Mouse (Mus musculus) kidney, postnatal 14 days (tissue): Measurements from ENCODE around the gene Mrps7.

ENCODE experiments used
- DNase-seq: peaks from one replicate; pipeline ENCODE4 v3.0.0; 2022; ENCODE audit warnings: mixed read lengths

Mrps7 gene

GRCm38 (mm10) chr11:115609576-115609975 is 5.9 kb downstream of the Mrps7 start:
- no peak for DNase-seq

DNA sequence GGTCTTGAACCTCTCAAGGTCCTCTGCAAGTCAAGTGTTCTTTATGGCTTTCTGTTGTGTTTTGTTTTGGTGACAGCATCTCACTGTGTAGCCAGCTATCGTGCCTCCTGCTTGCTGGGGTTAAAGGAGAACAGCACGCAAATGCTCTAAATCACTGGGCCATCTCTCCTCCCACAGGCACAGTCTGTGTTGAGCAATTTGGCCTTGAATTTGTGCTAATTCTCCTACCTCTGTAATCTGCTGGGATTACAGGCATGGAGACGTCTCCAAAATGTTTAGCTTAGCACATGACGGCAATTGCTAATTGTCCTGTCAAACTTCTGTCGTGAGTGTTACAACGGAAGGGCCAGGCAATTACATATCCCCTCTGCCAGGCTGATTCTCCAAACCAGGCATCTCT is 7.4 kb downstream of the Mrps7 start:
- no peak for DNase-seq

DNA sequence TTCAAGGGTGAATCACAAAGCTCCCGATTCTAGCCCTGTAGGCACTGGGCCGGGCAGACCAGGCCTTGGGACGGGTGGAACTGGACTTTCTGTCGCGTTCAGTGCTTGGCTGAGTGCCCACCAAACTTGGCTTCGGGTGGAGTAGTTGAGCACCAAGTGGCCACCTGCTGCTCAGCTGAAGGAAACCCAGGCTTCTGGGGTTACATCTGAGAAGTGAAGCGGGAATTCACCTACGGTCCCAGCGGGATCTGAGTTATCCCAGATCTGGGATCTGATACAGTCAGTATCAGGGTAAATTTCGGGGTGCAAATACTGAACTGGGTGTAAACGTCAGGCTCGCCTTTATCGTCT is 8.3 kb downstream of the Mrps7 start:
- peak; percentile 90 for DNase-seq

DNA sequence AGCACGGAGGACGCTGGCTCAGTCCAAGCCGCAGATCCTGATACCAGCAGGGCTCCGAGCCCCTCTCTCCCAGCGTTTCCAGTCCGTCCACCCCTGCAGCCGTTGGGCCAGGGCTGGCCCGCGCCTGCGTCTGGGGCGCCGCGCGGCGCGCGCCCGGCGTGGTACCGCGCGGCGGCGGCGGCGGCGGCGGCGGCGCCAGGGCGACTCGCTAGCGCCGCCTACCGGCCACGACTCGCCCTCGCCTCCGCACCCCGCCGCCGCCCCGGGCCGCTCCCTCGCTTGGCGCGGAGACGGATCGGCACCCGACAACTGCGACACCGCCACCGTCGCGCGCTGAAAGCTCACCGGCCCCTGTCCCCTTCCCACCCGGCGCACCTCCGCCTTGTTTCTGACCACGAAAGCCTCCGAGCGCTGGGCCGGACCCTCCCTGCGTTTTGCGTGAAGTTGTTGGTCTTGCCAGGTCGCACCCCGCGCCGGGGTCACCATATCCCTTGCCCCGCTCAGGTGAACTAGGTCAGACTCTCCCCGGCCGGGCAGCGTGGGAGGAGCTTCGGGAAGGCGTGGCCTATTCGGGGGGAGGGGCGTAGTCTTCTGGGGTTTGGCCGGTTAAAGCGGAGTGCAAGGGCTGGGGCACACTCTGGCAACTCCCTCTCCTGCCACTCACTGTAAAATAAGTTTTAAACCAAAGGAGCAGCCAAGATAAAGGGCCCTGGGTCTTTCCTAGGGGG is 8.8 kb downstream of the Mrps7 start, which contains the start of gene Mif4gd:
Gene Mif4gd (minus strand): TSS at position 560 of the 728 bp plus-strand sequence.
- DNase-seq: peak; percentile 95

DNA sequence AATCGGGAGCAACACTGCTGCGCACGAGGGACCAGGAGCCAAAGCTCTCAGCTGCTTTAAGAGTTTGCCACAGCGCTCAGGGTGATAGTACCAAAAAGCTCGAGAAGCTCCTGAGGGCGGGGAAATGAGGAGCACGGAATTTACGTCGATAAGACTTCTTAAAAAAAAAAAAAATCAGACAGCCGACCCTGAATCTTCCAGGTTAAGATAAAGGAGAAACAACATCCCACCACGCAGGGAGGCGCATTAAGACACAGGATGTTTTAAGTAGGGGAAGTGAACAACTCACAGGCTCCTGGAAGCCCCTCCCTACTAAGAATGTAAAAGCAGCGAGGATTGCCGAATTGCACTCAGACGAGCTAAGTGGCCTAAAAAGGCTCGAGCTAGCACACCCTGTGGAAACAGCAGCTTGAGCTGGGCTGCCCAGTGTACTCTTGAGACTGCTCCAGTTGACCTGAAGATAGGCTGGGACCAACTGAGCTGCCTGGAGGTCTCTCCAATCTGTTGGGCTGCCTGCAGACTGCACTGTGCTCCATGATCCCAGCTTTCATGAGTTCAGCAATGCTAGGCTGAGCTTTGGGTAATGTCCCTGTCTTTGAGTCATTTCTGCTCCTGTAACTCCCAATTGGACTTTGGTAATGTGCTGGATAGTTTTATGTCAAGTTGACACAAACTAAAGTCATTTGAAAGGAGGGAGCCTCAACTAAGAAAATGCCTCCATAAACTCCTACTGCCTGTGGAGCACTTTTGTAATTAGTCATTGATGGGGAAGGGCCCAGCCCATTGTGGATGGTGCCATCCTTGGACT is 9.6 kb downstream of the Mrps7 start:
- peak; percentile 29 for DNase-seq

- DNase-seq: no peak
These were observed 10.8 kb downstream of the Mrps7 start for GRCm38 (mm10) chr11:115614346-115615107.

- DNase-seq: peak; percentile 41
These were observed 11.5 kb downstream of the Mrps7 start for GRCm38 (mm10) chr11:115615108-115615825.

GRCm38 (mm10) chr11:115615875-115616274 is 12.2 kb downstream of the Mrps7 start:
- DNase-seq: peak; percentile 55

DNA sequence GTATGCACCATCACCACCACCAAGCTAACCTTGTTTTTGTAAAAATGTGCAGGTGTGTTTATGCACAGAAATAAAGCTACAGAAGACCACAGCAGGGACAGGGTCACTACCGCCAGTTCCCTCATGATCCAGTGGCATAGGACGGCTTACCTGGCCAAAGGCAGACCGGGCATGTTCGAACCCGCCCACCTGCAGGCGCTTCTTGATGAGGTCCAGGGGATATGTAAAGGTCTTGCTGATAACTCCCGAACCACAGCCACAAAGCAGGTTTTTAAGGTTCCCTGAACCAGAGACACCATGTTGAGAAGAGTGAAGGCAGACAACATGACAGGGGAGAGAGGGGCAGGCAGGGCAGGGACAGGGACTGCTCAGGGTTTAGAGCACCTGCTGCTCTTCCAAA is 12.6 kb downstream of the Mrps7 start:
- no peak for DNase-seq

DNA sequence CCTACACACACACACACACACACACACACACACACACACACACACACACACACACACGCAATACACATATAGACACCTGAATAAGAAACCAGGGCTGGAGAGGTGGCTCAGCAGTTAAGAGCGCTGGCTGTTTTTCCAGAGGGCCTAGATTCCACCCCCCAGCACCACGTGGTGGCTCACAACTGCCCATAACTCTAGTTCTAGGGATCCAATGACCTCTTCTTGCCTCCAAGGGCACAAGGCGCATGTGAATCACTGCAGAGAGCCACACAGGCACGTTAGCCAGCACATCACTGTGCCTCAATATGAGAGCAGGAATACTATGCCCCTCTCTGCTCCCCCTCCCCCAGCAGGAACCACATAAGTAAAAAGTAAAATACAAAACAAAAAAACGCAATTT is 13.2 kb downstream of the Mrps7 start:
- peak; percentile 57 for DNase-seq

DNA sequence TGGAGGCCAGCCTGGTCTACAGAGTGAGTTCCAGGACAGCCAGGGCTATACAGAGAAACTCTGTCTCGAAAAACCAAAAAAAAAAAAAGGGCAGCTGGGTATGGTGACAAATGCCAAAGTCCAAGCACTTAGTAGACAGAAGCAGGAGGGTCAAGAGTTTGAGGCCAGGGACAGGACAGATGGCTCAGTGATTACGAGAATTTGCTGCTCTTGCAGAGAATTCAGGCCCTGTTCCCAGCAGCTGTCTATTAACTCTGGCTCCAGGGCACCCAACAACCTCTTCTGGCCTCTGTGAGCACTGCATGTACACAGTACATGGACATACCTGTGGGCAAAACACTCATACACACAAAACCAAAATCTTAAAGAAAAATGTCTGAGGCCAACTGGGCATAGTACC is 14.3 kb downstream of the Mrps7 start:
- no peak for DNase-seq

GRCm38 (mm10) chr11:115618732-115619516 is 15.2 kb downstream of the Mrps7 start:
- no peak for DNase-seq

- DNase-seq: no peak
These were observed 16.2 kb downstream of the Mrps7 start for GRCm38 (mm10) chr11:115619949-115620348.

GRCm38 (mm10) chr11:115623487-115624070 is 19.9 kb downstream of the Mrps7 start:
- no peak for DNase-seq

DNA sequence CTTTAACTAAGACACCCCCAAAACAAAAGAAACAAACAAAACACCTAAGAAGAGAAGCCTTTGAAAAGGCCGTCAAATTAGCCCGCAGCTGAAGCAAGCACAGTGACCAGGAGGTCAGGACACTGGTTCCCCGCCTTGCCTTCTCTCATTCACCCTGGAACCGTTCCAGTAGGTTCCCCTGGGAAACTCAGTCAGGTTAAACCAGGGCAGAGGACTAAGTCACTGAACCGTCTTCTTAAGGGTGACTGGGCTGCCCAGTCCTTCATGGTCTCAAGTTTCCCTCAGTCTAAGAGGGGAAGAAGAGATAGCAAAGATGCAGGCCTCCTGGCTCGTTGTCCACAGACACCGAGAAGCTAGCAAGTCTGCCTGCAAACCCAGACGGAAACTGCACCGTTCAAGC is 22.2 kb downstream of the Mrps7 start:
- DNase-seq: peak; percentile 88

GRCm38 (mm10) chr11:115626824-115627616 is 23.3 kb downstream of the Mrps7 start:
- DNase-seq: no peak

- peak; percentile 100 for DNase-seq
These were observed 24.2 kb downstream of the Mrps7 start, which contains the start of gene Slc25a19 for GRCm38 (mm10) chr11:115627705-115628464. Gene Slc25a19, minus strand, starts transcription at chr11:115628295.

DNA sequence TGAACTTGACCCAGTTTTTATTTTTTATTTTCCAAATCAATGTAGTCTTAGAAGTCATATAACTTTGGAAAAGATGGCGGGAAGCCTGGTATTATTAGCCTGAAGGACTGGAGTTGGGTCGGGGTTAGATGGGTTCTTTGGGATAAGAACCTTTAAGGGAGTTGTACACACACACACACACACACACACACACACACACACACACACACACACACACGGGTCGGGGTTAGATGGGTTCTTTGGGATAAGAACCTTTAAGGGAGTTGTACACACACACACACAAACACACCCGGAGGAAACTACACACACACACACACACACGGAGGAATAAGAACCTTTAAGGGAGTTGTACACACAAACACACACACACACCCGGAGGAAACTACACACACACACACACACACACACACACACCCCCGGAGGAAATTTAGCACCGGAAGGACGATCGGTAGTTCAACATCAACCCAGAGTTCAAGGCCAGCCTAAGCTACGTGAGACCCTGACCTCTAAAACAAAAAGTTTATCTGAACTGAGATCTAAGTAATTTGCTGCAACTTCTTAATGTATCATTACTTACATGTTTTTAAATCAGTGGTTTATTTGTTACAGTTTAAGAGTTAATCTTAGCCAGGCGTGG is 24.9 kb downstream of the Mrps7 start:
- no peak for DNase-seq
